Mouse (Mus musculus) left cerebral cortex, adult 8-10 months (tissue): Measurements from ENCODE around the gene Thoc3. TPM values are rescaled to one million over a fixed set of nuclear protein-coding genes. Genes with fewer than 3 reads are reported as not detected.
"Not testable (repeated sequence)": the region's sequence is repeated elsewhere in the genome, so short reads cannot be mapped to it uniquely, and the experiment has no call there.

ENCODE experiments used
- DNase-seq, 2 experiments: peaks; one replicate each; pipeline ENCODE4 v3.0.0; 2022; ENCODE audit warnings: low spot score in 2 of 2
- total RNA-seq, 4 experiments: library from RNA; stranded (reverse); gene quantifications; 2 replicates each; pipeline ENCODE4 v1.2.4; 2022

Gene Thoc3
- total RNA-seq = 10 to 100 TPM; 31.2 to 37.2 (median 35.5) TPM

GRCm38 (mm10) chr13:54468098-54469011, at the start of gene Thoc3:
Gene Thoc3 (minus strand): TSS chr13:54468849.
- DNase-seq = peak; percentile 78 to 82

GRCm38 (mm10) chr13:54505920-54506319, 37.3 kb upstream of the Thoc3 start:
- DNase-seq = no peak

- no peak for DNase-seq
These were observed 36.1 kb upstream of the Thoc3 start for GRCm38 (mm10) chr13:54504611-54505260.

- DNase-seq = peak; percentile 30 to 45
These were observed 35.2 kb upstream of the Thoc3 start, which contains the start of gene Simc1 for GRCm38 (mm10) chr13:54503604-54504521. Gene Simc1 (plus strand): TSS chr13:54503779.

- DNase-seq = no peak
These were observed 34.6 kb upstream of the Thoc3 start for GRCm38 (mm10) chr13:54503278-54503603.

- DNase-seq = no peak
These were observed 33.5 kb upstream of the Thoc3 start for GRCm38 (mm10) chr13:54501957-54502690.

- DNase-seq = no peak
These were observed 32.7 kb upstream of the Thoc3 start for GRCm38 (mm10) chr13:54501352-54501751.

GRCm38 (mm10) chr13:54499551-54499950, 30.9 kb upstream of the Thoc3 start:
- not testable (repeated sequence) for DNase-seq

GRCm38 (mm10) chr13:54491381-54491780, 22.7 kb upstream of the Thoc3 start:
- DNase-seq = no peak

GRCm38 (mm10) chr13:54490411-54490810, 21.8 kb upstream of the Thoc3 start:
- DNase-seq = no peak

GRCm38 (mm10) chr13:54481498-54481897, 12.8 kb upstream of the Thoc3 start:
- no peak for DNase-seq

GRCm38 (mm10) chr13:54479286-54479685, 10.6 kb upstream of the Thoc3 start:
- DNase-seq = no peak

GRCm38 (mm10) chr13:54475702-54476101, 7.1 kb upstream of the Thoc3 start:
- no peak for DNase-seq

GRCm38 (mm10) chr13:54474996-54475395, 6.3 kb upstream of the Thoc3 start:
- no peak for DNase-seq

GRCm38 (mm10) chr13:54471967-54472366, 3.3 kb upstream of the Thoc3 start:
- no peak for DNase-seq

- no peak for DNase-seq
These were observed 334 bp upstream of the Thoc3 start for GRCm38 (mm10) chr13:54469012-54469354.

GRCm38 (mm10) chr13:54459282-54459681, 9.4 kb downstream of the Thoc3 start:
- no peak for DNase-seq

- DNase-seq = no peak
These were observed 11.6 kb downstream of the Thoc3 start for GRCm38 (mm10) chr13:54457062-54457461.

GRCm38 (mm10) chr13:54447496-54448224, 21.0 kb downstream of the Thoc3 start:
- peak in 1 of 2 experiments; percentile 13 for DNase-seq
